ENCODE assay signal across 18 mouse cellular contexts in genomic region chr1:153268306-153268705, GRCm38 (mm10).
DNase-seq lines count a peak whose midpoint lies in the region; ATAC-seq lines count a peak whose summit lies in the region.
"Had no signal": no experiment of that assay in that cellular context is flagged by ENCODE, and none has a peak within 500 bp of the region (broad histone marks: within the 10 kb centered on the region; RNA-seq: fewer than 3 reads in every experiment).

No protein-coding gene starts in this region.

- no peaks in the 10 kb centered on the region for H3K27me3 ChIP-seq in heart, embryonic 16.5 days (ENCODE audit: control insufficient read depth, insufficient read depth, low read length)
- H3K27me3 ChIP-seq in lung, embryonic 16.5 days (ENCODE audit: control insufficient read depth, insufficient read depth, low read depth, low read length): no peaks in the 10 kb centered on the region
- H3K27me3 ChIP-seq in liver, embryonic 15.5 days: no peaks in the 10 kb centered on the region
- no peaks in the 10 kb centered on the region for H3K27me3 ChIP-seq in forebrain, embryonic 13.5 days
- H3K27me3 ChIP-seq: embryonic facial prominence, embryonic 13.5 days had no signal

- WGBS in heart, embryonic 16.5 days: 35% methylated on average over 7 of the region's 7 CpGs
- WGBS in lung, embryonic 16.5 days: 68% methylated on average over 7 of the region's 7 CpGs
- WGBS in liver, embryonic 15.5 days (ENCODE audit: insufficient replicate concordance): 68% methylated on average over 7 of the region's 7 CpGs
- WGBS in forebrain, embryonic 13.5 days: 96% methylated on average over 7 of the region's 7 CpGs

- H3K9ac ChIP-seq in heart, embryonic 16.5 days (ENCODE audit: low read length): no peak overlapping the region
- H3K9ac ChIP-seq in lung, embryonic 16.5 days (ENCODE audit: low read length): no peak overlapping the region
- no peak overlapping the region for H3K9ac ChIP-seq in liver, embryonic 15.5 days
- no peak overlapping the region for H3K9ac ChIP-seq in forebrain, embryonic 13.5 days
- H3K9ac ChIP-seq: embryonic facial prominence, embryonic 13.5 days had no signal

- H3K4me2 ChIP-seq in heart, embryonic 16.5 days (ENCODE audit: low read depth, low read length): no peak overlapping the region
- no peak overlapping the region for H3K4me2 ChIP-seq in lung, embryonic 16.5 days (ENCODE audit: low read depth, low read length)
- H3K4me2 ChIP-seq in liver, embryonic 15.5 days: no peak overlapping the region
- no peak overlapping the region for H3K4me2 ChIP-seq in forebrain, embryonic 13.5 days
- H3K4me2 ChIP-seq: embryonic facial prominence, embryonic 13.5 days had no signal

- DNase-seq in heart, adult 9 months (ENCODE audit: low spot score in 2 of 2): no peak
- no peak for DNase-seq in lung, postnatal 4 days
- DNase-seq in yolk sac, embryonic 10.5 days (ENCODE audit: low spot score): peak; percentile 48
- DNase-seq: cerebellum, adult 9-10 months; gastrocnemius, postnatal 14 days; kidney, postnatal 10 days; left cerebral cortex, postnatal 4 days; lung, adult 18-20 months; spleen, adult 18-20 months; thymus, postnatal 25 days had no signal

- H3K4me1 ChIP-seq in heart, embryonic 16.5 days (ENCODE audit: control insufficient read depth, insufficient read depth, low read length): peaks cover 75% of the 10 kb centered on the region
- peaks cover 64% of the 10 kb centered on the region for H3K4me1 ChIP-seq in lung, embryonic 16.5 days (replicated peaks; ENCODE audit: control insufficient read depth, insufficient read depth, low read length)
- peaks cover 20% of the 10 kb centered on the region for H3K4me1 ChIP-seq in liver, embryonic 15.5 days (replicated peaks)
- peaks cover 28% of the 10 kb centered on the region for H3K4me1 ChIP-seq in forebrain, embryonic 13.5 days

- peak overlapping the region; percentile 75 for H3K27ac ChIP-seq in heart, embryonic 16.5 days (ENCODE audit: low read length)
- H3K27ac ChIP-seq in lung, embryonic 16.5 days (ENCODE audit: low read length): peak overlapping the region; percentile 66
- peak overlapping the region; percentile 73 for H3K27ac ChIP-seq in liver, embryonic 15.5 days (replicated peaks)
- no peak overlapping the region for H3K27ac ChIP-seq in forebrain, embryonic 13.5 days
- H3K27ac ChIP-seq: embryonic facial prominence, embryonic 13.5 days; hindbrain, embryonic 10.5 days had no signal

- H3K36me3 ChIP-seq in heart, embryonic 16.5 days (ENCODE audit: control insufficient read depth, insufficient read depth): no peaks in the 10 kb centered on the region
- no peaks in the 10 kb centered on the region for H3K36me3 ChIP-seq in lung, embryonic 16.5 days (ENCODE audit: control insufficient read depth, insufficient read depth, low read length)
- no peaks in the 10 kb centered on the region for H3K36me3 ChIP-seq in liver, embryonic 15.5 days (replicated peaks)
- H3K36me3 ChIP-seq in forebrain, embryonic 13.5 days (ENCODE audit: poor library complexity, severe bottlenecking): no peaks in the 10 kb centered on the region
- H3K36me3 ChIP-seq: embryonic facial prominence, embryonic 13.5 days; hindbrain, embryonic 10.5 days had no signal

- no peak overlapping the region for H3K4me3 ChIP-seq in heart, embryonic 16.5 days (ENCODE audit: low read length)
- H3K4me3 ChIP-seq in lung, embryonic 16.5 days (ENCODE audit: low read length): no peak overlapping the region
- H3K4me3 ChIP-seq in liver, embryonic 15.5 days (replicated peaks): no peak overlapping the region
- no peak overlapping the region for H3K4me3 ChIP-seq in forebrain, embryonic 13.5 days
- H3K4me3 ChIP-seq: embryonic facial prominence, embryonic 13.5 days; hindbrain, embryonic 10.5 days; layer of hippocampus, adult 2 months had no signal

- no peaks in the 10 kb centered on the region for H3K9me3 ChIP-seq in heart, embryonic 16.5 days (replicated peaks; ENCODE audit: control insufficient read depth, low read length)
- no peaks in the 10 kb centered on the region for H3K9me3 ChIP-seq in lung, embryonic 16.5 days (ENCODE audit: control insufficient read depth, low read length)
- H3K9me3 ChIP-seq in liver, embryonic 15.5 days (replicated peaks): no peaks in the 10 kb centered on the region
- H3K9me3 ChIP-seq in forebrain, embryonic 13.5 days (replicated peaks): no peaks in the 10 kb centered on the region
- H3K9me3 ChIP-seq: embryonic facial prominence, embryonic 13.5 days; G1E; hindbrain, embryonic 10.5 days had no signal

- no peak for ATAC-seq in heart, embryonic 16.5 days (replicated peaks; ENCODE audit: extremely low read depth, insufficient read depth, low FRiP score)
- ATAC-seq in lung, embryonic 16.5 days (ENCODE audit: low read depth): no peak
- no peak for ATAC-seq in liver, embryonic 15.5 days (ENCODE audit: insufficient read depth)
- ATAC-seq in forebrain, embryonic 13.5 days: no peak
